Mouse (Mus musculus): ENCODE measurements around the gene Fam122c.

The Fam122c gene

DNA sequence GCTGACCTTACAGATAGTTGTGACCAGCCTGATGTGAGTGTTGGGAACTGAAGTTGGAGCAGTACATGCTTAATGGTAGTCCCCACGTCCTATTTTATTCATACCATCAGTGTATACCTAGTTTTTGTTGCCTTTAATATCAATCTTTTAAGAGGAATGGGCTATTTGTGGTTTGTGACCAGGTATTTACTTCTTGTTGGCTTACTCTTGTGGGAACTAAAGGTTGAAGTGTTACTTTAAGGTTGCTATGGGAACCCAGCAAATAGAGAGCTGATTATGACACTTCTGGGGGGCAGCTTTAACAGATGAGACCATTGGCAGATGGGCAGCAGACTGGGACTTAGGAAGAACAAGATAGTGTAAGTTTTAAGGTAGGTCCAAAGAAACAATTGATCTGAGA is at the start of gene Fam122c:
Gene Fam122c (plus strand): TSS at position 301 of the 400 bp plus-strand sequence.
- in situ Hi-C loops (cut with MboI, MseI), result loop anchor here in 1 of 2 experiments (25.0 kb wide), 1 partner anchor 314 kb away; no protein-coding TSS in a partner anchor

- in situ Hi-C loops (cut with MboI, MseI), result no loop called here
These were observed 48.8 kb upstream of the Fam122c start for GRCm38 (mm10) chrX:53224353-53224944.

DNA sequence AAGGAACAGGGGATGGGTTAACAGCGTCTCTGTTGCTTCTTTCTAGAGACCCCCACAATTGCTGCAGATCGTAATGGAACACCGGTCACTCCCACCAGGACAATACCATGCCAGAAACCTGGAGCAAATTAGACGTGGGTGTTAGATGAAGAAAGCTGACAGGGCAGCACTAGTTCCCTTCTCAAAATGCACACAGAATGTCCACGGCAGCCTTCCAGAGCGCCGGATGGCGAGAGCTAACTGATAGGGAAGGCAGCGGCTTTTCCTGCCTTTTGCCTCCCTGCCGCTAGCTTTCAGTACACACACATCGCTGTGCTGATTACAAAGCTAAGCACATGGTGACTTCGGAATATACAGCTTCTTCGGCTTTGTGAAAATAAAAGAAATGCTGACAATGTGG is 41.3 kb upstream of the Fam122c start:
- in situ Hi-C loops (cut with MboI, MseI), result no loop called here

DNA sequence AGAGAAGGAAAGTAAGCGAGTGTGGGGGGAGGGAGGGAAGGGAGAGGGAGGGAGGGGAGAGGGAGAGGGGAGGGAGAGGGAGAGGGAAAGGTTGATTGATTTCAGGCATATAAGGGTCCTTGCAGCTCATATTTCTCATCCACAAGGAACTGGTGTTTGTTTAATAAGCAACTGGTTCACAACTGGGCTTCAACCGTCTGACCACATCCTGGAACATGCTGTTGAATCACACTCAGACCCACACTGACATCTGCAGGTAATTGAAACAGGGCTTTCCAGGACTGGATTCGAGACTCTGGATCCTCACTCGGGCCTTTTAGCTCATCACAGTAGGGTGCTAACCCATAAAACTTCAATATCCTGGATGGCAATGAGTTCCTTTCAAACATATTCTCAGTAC is 39.5 kb upstream of the Fam122c start:
- in situ Hi-C loops (cut with MboI, MseI), result no loop called here

DNA sequence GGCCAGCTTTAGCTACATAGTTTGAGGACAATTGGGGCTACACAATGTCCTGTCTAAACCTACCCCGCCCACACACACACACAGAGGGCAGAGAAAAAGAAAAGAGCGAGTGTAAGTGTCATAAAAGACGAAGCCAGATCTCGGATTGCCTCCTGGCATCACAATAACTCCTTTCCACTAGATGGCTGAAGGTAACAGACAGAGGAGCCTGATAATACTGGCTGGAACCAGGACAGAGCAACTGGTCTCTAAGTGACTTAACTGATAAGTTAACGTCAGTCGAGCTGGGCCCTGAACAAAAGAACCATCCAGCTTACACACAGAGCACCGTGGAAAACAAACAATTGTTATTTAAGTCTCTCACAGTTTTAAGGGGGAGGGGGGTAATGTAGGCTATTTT is 36.8 kb upstream of the Fam122c start:
- in situ Hi-C loops (cut with MboI, MseI), result no loop called here

- in situ Hi-C loops (cut with MboI, MseI), result no loop called here
These were observed 35.3 kb upstream of the Fam122c start for GRCm38 (mm10) chrX:53237971-53238370.

DNA sequence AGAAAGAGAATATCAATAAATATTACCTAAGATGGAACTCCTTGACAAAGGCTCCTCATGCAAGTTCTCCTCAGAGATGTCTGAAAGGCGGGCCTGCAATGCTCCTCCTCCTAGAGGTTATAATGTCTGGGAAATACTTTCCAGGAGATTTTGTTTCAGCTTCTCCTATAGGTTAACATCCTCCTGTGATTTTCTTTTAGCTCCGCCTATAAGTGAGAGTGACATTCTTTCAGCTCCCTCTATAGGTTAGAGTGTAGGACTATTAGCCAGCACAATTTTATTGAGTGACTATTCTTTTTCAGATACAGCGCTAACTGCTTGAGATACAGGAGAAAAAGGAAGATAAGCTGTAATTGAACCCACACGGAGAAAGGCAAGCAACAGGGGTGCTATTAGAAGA is 33.2 kb upstream of the Fam122c start, which contains the start of gene Plac1:
Gene Plac1 (minus strand): TSS at position 101 of the 400 bp plus-strand sequence.
- in situ Hi-C loops (cut with MboI, MseI), result no loop called here

GRCm38 (mm10) chrX:53255195-53255594 is 18.0 kb upstream of the Fam122c start:
- in situ Hi-C loops (cut with MboI, MseI), result loop anchor here (5.0 to 25.0 kb wide), 2 partner anchors 238 to 332 kb away; no protein-coding TSS in a partner anchor

DNA sequence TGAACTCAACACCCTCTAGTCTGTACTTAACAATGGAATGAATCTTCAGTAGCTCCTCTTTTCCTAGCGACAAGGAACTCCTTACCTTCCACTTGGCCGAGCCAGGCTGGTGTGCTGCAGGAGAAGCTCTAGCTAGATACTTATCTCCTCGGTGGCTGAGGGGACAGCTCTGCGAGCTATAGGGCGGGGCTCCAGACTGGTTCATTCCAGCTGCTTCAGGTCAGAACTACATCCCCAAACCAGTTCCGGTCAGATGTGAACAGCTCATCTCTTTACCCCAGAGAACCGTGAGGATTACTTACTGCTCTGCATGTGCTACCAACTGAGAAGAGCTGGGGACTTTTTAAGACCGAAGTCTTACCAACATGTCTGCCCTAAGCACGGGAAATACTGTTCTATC is 7.0 kb upstream of the Fam122c start:
- in situ Hi-C loops (cut with MboI, MseI), result loop anchor here (10.0 to 25.0 kb wide), 2 partner anchors 321 to 721 kb away; no protein-coding TSS in a partner anchor

- in situ Hi-C loops (cut with MboI, MseI), result loop anchor here (10.0 to 25.0 kb wide), 2 partner anchors 318 to 724 kb away; no protein-coding TSS in a partner anchor
These were observed 4.4 kb upstream of the Fam122c start for GRCm38 (mm10) chrX:53268856-53269255.

DNA sequence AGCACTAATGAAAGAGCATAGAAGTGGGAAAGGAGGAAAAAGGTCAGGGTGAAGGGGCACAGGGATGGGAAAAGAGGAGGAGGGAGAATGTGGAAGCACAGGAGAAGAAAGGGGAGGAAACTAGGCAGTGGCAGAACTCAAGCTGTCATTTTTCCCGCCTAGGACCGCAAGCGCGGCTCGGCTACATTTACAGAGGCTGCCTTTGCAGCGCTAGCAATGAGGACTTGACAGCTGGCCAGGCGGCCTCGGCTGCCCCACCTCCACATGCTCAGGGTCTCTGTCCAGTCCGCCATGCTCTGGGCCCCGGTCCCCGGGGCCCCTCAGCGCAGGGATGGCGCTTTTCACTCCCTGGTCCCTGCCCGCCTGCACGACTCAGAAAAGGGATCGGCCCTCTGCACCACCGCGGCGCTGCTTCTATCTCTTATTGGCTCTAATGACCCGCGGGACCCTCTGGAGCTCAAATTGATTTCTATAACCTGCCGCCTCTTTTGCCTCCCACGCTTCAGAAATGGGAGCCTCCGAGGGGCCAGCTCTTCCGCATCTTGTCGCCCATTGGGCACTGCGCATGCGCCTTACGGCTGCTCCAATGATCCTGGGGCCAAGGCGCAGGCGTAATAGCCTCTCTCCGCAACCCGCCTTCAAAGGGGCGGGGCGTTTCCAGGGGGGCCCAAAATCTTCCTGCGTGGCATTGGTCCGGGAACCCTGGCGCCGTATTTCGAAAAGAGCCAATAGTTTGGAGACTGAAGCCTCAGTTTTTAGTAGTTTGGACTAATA is 3.7 kb upstream of the Fam122c start, which contains the start of gene Fam122b:
Gene Fam122b (minus strand): TSS at position 517 of the 774 bp plus-strand sequence.
- in situ Hi-C loops (cut with MboI, MseI), result loop anchor here (10.0 to 25.0 kb wide), 2 partner anchors 318 to 725 kb away; no protein-coding TSS in a partner anchor

DNA sequence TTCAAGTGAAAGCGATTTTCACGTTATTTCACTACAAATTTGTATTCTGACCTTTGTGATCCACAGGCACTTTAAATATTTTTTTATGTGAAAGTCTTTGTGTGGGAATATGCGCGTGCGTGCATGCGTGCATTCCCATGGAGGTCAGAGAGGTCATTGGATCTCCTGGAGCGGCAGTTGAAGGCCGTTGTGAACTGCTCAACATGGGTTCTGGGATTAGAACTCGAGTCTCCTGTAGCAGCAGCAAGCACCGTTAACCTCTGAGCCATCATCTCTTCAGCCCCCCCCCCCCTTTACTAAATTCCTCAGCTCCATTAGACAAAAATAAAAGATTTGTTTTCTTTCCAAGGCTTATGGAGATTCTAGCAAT is 3.2 kb upstream of the Fam122c start:
- in situ Hi-C loops (cut with MboI, MseI), result loop anchor here in 1 of 2 experiments (25.0 kb wide), 1 partner anchor 317 kb away; no protein-coding TSS in a partner anchor

DNA sequence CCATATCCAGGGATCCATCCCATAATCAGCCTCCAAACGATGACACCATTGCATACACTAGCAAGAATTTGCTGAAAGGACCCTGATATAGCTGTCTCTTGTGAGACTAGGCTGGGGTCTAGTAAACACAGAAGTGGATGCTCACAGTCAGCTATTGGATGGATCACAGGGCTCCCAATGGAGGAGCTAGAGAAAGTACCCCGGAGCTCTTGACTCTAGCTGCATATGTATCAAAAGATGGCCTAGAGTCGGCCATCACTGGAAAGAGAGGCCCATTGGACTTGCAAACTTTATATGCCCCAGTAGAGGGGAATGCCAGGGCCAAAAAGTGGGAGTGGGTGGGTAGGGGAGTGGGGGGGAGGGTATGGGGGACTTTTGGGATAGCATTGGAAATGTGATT is 1.6 kb upstream of the Fam122c start:
- in situ Hi-C loops (cut with MboI, MseI), result loop anchor here in 1 of 2 experiments (25.0 kb wide), 1 partner anchor 316 kb away; no protein-coding TSS in a partner anchor

DNA sequence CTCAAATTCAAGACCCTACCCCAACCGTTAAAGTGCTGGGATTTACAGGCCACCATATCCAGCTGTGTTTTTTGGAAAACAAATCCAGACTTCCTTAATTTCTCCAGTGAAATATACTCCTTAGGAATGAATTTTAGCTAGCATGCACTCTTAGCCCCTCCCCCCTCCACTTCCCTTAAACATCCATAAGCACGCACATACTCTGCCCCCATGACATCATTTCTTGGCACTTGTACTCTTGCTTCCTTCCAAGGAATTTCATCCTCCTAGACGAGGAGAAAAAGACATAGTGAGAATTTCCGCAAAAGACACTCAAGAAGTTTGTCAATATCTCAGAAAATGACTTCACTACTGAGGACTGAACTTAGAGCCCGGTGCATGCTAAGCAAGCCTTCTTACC is 14.7 kb downstream of the Fam122c start:
- in situ Hi-C loops (cut with MboI, MseI), result no loop called here

DNA sequence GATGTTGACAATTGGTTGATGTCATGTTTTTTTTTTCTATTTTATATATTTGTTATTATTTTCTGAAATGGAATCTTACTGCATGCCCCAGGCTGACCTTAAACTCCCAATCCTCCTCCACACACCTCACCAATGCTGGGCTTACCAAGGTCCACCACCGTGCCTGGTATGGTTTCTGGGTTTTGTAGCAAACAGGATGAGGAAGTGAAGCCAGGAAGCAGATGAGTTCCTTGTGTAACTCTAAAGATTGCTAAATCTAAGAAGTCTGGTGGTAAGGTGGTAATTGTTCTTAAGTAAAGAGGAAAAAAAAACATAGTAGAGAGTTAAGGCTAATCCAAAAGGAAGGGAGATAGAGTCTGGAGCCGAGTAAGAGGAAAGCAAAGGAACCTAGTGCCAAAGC is 47.3 kb downstream of the Fam122c start:
- in situ Hi-C loops (cut with MboI, MseI), result no loop called here

DNA sequence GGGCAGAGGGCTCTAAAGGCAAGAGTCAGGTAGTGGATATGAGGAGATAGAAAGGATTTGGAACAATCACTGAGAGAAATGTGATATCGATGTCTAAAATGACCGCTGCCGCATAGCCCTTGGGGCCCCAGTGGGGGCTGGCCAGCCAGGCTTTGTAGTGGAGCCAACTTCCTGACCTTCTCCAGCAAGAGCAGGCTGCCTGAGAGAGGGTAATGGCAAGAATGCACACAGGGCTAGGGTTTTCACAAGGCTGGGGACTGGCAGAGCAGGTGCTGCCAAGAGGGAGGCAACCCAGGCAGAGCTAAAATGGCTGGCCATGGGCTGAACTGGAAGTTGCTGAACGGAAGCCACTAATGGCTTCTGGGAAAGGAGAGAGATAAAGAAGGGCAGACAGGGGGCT is 47.9 kb downstream of the Fam122c start:
- in situ Hi-C loops (cut with MboI, MseI), result no loop called here

DNA sequence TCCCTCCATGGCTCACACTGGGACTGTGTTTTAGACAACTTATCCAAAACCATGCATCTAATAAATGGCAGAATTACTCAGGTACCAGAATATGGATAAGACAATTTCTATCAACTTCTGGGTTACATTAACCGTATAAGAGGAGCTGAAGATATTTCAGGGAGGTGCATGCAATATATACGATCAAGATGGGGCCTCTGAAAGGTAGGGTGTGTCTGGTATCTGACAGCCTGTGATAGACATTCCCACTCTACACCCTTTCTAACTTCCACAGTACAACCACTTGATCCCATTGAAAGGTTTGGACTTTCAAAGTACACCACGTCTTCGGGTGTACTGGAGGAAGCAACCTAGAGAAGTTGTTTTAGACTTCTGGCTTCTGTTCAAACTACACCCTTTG is 57.2 kb downstream of the Fam122c start:
- in situ Hi-C loops (cut with MboI, MseI), result no loop called here

- in situ Hi-C loops (cut with MboI, MseI), result no loop called here
These were observed 64.1 kb downstream of the Fam122c start for GRCm38 (mm10) chrX:53337355-53337754.

GRCm38 (mm10) chrX:53341531-53341930 is 68.3 kb downstream of the Fam122c start:
- in situ Hi-C loops (cut with MboI, MseI), result no loop called here

- in situ Hi-C loops (cut with MboI, MseI), result no loop called here
These were observed 75.2 kb downstream of the Fam122c start for GRCm38 (mm10) chrX:53348374-53348773.

DNA sequence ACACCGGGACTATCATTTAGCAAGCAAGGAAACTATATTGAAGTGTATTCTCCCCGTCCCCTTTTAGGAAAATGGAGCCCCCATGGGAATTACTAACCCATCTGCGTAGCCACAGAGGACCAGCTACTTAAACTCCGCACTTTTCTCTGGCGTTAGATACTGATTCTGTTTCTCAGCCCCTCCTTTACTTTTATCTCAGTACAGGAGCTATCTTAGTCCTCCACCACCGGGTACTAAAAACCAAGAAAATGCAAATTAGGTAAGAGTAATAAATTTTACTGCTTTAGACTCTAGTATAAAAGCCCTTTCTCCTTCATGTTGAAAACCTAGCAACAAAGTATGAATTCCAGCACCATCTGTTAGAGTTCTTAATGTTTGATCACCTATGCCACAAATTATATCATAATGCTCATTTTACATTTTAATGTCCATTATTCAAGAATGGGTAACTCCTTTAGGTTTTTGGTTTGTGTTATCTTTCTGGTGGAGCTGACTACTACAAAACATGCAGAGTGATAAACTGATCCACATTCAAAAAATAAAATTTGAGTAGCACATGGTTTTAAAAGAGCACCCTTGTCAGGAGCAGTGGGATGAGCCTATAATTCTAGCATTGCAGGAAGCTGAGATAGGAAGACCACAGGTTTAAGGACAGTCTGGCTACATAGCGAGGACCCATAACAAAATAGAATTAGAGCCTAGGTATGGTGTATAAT is 91.6 kb downstream of the Fam122c start:
- in situ Hi-C loops (cut with MboI, MseI), result no loop called here

Data from T-helper 17 cell (primary cell).